Mouse (Mus musculus) MEL-GATA-1-ER (cell line): Measurements from ENCODE around the gene Smim11.

Source experiments
- DNase-seq: peaks from one replicate; pipeline ENCODE4 v3.0.0-alpha.2; 2012; ENCODE audit warnings: low read depth; ENCODE audit errors: extremely low read depth

Gene Smim11

DNA sequence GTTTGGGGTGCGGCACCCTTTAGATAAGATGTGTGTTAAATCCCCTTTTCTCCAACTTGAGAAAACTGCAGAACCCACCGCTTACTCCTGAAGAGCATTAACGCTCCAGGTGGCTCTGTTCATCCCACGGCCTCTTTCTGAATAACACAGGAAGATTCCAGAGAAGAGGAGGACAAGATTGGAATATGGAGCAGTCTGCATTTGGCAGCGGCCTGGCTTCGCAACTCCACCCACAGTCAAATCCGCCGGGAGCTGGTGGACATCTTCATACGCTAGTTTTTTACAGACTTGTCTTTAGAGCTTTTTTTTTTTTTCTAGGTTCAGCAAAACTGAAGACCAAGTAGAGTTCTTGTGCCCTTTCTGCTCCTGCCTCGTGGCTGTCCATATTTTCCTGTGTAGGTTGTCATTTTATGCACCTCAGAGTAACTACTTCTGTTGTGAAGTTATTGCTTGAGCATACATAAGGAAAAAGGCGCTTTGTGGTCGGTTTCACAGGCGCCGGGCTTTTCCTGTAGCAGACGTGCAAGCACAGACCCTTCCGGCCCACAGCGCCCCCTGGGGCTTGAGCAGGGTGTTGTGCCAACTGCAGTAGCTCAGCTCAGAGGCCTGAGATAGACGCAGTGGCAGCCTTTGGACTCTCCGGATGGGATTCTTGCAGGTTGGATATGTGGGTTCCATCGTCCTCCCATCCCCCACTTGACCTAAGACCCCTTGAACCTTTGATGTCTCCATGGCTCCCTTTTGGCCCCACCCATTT, 18.4 kb downstream of the Smim11 start:
- peak; percentile 49 for DNase-seq

DNA sequence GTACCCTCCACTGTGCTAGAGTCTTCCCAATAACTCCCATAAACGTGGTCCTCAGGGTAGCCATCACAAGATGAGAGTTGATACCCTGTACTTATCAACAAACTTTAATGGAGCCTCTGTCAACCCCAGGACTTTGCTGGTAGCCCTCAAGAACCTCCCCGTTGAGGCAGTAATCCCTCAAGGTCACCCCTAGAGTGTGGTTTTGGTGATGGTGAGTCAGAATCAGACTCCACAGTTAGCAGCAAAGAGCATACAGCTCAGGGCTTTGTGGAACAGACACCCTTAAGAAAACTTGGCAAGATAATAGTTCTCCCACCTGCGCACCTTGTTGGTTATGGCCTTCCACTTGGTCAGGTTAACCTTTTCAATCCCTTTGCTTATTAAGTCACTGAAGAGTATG, 19.3 kb downstream of the Smim11 start:
- no peak for DNase-seq

DNA sequence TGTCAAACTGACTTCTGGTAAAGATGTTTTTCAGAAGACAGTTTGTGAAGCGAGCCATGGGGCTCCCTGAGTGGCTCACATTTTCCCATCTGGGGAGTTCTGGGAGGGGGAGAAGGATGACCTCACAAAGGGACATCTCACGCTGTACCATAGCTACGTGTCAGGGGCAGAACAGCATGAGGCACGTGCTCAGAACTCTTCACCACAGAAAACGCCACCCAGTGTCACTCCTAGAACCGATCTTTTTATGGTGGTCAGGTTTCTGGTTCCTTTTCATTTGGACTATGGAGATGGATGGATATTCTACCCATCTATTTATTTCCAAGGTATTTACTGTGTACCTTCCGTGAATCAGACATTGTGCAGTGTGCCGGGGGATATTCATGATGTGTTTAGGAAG, 20.3 kb downstream of the Smim11 start, which contains the start of gene Fam243:
Gene Fam243 (minus strand): TSS at position 101 of the 400 bp plus-strand sequence.
- DNase-seq = no peak

DNA sequence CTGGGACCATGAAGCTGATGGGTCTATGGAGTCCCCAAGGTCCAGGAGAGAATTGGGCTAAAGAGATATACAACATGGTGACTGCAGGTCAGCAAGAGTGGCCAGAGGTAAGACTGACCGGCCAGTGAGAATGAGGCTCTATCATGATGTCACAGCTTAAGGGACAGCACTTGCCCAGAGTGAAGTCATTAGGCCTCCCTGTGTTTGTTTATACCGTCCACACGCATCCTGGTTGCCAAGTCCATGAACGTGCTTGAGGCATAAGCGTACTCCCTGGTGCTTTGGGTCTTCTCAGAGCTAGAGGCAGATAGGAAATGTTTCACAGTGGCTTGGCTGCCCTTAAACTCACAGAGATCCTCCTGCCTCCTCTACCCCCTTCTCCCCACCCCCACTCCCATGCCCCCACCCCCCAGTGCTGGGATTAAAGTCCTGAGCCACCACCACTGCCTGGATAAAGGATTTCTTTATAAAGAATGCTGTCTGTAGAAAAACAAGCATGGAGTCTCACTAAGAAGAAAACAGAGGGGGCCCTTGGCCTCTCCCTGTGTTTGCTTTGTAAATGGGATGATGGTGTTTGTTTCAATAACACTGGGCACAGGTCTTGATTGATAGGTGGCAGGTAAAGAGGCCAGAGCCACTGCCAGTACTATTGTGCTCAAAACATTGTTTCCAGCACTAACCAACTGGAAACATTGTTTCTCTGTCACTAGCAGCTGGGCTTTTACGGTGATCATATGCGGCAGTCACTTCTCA, 23.4 kb downstream of the Smim11 start:
- no peak for DNase-seq

DNA sequence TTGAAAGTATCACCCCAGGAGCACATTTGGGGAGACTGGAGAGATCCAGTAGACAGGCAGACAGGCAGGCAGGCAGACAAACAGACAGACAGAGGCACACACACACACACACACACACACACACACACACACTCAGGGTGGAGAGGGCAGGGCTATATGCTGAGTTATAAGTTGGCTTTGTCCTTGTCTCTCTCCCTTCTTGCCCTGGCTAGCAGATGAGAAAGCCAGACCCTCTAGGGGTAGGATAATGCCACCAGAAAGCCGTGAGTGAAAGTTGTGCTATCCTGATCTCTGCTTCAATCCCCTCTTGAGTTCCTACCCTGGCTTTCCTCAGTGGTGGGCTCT, 23.9 kb downstream of the Smim11 start:
- no peak for DNase-seq

DNA sequence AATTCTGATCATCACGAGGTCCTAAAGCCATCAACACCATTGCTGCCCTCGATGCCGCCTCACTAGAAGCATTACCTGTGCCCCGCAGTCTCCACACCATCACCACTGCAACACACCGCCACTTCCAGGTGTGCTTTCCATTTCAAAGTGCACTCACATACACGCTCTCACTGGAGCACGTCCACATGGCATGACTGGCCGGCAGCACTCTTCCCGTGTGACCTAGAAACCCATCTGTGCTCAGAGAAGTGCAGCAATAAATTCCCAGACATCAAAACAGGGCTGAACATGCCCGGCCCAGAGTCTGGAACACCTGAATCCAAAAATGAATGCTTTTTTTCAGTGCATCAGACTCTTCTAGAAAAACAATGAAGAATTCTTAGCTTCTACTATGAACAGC, 26.8 kb downstream of the Smim11 start:
- no peak for DNase-seq

DNA sequence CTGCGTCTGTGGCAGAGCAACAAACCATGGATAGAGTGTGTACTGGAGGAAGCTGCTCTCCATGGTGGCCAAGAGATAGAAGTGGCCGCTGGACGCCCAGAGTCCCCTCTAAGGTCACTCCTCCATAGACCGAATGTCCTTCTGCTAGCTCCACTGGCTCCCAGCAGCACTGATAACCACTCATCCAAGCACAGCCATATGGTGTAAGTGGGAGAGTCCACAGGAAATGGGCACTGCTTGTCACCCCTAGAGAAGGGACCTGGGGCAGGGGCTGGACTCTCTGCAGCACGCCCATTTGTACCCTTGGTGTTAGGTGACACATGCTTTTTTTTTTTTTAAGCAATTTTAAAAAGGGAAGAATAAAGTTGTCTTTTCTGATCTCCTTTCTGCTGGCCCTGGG, 29.9 kb downstream of the Smim11 start:
- DNase-seq = no peak

DNA sequence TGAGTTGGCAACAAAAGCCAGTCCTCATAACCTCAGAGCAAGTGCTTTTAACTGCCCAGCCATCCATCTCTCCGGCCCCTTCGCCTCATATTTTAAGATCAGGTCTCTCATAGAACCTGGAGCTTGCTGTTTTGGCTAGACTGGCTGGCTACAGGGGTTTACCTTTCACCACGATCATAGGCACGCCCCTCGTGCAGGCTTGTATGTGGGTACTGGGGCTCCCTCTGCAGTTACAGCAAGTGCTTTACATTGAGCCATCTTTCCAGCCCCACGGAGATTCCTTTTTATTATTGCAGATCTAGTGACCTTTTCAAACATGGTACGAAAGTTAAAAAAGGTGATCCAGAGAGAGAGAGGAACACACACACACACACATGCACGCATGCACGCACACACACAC, 33.5 kb downstream of the Smim11 start:
- DNase-seq = no peak

DNA sequence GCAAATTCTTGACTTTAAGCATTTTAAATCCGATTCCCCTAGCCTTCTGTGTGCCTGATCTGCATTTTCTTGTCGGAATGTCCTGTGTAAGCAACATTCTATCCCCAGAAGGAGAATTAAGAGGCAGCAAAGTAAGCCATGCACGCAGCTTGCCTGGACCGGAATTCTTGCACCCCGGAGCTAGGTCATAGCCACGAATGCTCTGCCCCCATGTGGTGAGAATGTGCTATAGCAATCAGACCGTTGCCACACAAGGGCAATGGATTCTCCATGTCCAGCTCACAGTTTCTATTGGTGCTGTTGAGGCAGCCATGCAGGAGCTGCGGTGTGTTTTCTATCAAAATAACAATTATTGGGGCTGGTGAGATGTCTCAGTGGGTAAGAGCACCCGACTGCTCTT, 35.2 kb downstream of the Smim11 start:
- peak; percentile 41 for DNase-seq

DNA sequence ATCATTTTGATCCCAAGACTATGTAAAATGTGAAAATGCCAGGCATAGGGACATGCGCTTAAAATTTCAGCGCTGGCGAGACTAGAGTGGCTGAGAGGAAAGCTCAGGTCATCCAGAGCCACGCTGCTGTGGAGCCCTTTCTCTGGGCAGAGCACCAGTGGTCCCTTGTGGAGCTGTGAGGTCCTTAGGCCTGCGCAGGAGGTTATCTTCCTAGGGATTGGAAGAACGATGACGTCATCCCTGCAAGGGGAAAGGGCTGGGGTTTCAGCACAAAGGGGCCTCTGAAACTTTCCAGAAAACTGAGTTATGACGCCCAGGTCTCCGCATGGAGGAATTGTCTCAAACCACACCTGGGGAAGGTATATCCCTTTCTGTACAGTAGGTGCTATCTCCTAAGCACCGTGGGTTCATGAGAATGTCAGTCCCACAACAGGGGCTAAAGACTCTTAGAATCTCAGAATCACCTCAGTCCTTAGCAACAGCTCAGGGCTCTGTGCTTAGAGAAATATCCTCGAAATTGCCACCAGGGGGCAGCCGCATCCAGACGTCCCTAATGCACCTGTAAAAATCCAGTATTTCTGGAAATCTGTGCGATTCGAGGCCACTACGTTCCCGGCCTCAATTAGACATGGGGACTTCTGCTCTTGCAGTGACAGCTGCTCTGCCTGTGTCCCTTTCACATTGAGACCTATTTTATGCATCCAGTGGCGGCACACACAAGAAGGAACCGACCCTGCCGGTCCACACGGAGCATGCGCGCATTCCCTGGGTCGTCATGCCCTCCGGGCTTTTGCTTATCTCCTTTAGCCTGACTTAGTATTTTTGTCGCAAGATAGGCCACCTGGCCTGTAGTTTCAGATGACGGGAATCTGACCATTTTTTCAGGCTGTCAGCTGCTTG, 39.8 kb downstream of the Smim11 start:
- peak; percentile 74 for DNase-seq

DNA sequence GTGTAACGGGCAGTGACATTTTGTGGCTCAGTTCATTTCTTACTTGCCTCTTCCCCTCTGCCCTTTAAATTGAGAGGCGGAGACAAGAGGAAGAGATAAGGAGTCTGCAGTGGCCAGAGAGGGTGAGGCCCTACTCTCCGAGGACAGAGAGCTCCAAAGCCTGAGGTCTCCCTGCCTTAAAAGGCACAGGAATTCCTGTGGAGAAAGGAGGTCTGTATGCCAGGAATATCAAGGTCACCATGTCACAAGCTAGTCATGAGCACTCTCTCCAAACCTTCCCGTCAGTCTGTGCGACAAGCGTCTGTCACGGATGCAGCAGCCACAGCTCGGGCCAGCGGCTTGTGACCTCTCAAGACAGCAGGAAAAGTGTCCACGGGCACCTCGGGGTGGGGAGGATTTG, 44.1 kb downstream of the Smim11 start:
- DNase-seq = no peak

DNA sequence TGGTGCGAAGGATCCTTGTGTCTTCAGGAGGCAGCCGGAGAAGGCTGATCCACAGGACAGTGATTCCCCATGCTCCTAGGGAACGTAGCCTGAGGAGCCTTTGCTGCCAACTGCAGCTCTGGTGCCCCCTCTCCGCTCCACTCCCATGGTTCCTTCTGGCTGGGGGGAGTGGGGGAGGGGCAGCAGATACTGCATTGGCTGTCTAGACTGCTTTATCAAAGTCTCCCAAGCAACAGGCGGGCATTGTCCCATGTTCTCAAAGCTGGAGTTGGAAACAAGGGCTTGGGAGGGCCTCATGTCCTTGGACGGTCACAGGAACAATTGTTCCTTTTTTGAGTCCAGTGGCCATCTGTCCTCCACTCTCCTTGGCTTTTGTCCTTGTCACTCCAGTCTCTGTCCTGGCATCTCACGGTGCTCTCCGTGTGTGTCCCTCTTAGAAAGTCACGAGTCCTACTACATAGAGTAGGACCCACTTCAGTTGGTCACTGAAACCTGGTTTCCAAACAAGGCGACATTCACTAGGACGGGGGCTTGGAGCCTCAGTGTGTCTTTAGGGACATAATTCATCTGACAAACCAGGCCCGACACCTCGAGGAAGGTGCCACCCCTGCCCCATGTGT, 45.3 kb downstream of the Smim11 start:
- DNase-seq = no peak

DNA sequence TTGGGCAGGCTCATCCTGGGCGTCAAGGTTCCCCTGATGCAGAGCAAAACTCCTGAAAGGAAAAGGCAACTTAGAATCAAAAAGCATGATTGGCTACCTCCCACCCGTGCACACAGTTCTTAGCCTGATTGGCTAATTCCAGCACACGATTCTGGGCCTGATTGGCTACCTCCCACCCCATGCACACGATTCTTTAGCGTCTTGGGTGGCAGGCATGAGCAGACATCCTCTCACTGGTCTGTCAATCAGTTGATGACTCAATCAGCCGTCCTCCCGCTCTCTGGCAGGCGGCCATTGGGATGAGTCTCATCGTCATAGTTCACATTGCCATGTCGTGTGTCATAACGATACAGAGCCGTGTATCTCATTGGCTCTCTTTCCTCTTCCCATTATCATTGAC, 47.9 kb downstream of the Smim11 start:
- DNase-seq = no peak

DNA sequence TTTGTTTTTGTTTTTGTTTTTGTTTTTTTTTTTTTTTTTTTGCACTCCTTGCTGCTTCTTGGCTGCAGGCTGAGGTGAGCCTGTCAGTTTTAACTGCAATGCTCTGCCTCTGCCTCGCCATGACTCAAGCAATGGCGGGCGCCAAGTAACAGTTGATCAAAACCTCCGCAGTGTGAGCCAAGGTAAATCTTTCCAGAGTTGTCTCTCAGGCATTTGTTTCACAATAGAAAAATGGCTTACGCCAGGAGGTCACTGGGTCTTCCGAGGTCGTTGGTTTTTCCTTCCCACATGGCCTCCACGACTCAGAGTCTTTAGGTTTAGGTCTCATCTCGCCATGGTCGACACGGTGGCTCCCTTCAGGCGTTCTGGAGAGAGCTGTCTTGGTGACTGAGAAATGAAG, 52.2 kb downstream of the Smim11 start:
- DNase-seq = no peak

DNA sequence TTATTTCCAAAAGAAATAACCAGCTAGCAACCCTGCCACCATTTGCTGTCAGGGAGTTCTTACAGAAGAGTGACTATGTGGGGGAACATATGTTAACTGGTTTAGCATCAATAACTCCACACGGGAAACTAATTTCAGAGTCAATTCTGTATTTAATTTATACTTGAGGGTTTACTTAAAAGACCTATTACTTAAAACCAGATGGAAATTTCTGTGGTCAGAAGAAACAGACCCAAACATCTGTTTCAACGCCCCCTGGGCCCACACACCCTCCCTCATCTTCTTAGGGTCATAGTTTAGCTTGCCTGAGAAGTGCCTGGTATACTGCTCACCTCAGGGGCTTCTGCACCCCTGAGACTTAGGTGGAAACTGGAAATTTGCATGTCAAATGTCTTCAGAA, 52.8 kb downstream of the Smim11 start:
- DNase-seq = no peak

DNA sequence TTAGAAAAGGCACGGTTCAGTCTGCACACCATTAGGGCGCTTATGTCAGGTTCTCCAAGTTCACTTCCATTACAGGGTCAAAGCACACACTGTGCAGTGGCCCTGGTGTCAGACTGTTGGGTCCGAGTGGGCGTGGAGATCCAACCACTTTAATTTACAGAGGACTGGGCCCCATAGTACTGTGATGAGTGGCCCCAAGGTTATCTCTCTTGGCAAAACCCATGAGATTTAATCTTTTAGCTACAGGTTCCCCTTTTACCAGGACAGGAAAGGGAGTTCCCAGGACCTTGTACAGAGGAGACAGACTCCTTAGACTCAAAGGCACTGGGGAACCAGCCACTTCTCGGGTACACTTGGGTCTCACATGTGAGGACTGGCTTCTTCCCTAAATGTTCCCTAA, 54.3 kb downstream of the Smim11 start:
- no peak for DNase-seq

DNA sequence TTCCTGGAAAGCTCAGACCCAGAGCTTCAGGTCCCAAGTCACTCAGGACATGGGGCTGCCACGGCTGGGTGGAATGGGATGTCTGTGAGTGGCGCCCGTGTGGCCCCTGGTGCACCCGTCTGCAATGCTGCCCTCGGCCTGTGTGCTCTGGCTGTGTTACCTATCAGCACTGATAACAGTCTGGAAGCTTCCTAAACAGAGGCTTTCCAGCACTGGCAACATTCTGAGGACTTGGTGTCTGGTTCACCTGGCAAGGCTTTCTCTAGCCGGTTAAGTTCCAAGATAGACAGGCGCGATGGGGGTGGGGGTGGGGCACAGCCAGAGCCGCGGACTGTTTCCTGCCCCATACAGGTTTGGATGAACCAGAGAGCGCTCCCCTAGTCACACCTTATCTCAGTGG, 54.9 kb downstream of the Smim11 start:
- DNase-seq = no peak

DNA sequence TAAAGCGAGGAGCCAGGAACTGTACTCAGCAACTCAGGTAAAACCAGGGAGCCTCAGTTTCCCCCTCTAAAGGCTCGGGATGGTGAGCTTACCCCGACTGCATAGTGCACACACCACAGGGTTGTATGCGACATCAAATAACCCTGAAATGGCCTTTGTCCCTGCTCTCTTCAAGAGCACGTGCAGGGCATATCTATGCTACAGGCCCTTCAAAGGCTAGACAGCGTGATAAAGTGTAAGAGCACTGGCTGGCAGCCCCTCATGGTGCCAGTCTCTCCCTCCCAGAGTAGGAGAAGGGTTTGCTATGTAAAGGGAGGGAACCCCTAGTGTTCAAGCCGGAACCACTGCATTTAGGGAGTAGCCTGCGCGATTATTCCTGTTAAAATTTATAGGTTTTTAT, 55.9 kb downstream of the Smim11 start:
- DNase-seq = no peak

DNA sequence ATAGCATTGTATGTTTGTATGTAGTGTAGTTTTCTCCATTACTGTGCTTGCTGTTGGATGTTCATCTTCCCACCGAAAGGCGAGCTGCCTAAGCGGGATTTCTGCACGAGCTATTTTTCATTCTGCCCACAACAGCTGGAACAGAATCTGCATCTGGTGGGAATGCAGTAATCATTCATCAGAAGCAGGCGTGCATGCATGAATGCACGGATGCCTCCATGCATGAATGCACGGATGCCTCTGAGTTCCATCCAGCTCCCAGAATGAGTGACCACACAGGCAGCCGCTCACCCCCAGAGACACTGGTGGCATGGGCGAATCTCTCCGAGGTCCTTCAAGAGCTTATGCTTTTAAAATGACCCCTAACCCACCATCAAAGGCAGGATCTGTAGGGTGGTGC, 56.5 kb downstream of the Smim11 start:
- no peak for DNase-seq

DNA sequence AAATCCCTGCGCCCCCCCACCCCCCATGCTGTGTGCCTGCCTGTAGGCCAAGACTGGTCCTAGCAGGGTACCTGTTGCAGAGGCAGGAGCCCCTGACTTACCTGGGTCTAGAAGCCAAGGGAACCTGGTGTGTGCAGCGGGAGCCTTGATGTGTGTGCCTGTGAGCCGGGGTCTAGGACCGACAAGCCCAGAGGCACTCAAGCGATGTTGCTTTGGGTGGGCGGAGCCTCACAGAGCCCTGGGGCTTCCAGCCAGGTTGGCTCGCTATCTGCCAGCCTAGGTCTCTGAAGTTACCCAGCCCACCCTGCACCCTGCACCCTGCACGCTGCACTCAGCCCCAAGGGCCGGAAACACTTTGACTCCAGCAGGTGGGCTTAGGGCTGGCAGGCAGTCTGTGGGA, 57.6 kb downstream of the Smim11 start:
- no peak for DNase-seq

DNA sequence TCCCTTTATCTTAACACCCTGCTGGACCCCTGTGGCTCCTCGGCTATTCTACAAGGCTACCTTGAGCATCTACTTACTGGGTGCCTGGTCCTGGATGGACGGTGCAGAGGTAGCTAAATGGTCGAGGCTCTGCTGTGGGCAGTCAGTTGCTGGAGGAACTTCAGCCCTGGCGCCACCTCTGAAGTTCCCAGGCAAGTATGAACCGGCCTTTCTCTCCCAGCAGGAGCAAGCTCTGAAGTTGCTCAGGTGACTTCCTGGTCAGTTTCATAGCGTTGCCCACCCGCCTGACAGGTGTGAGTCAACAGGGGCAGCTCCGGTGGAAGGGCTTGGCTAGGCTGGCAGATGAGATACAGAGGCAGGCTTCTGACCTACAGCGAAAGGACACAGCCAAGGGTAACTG, 58.1 kb downstream of the Smim11 start, which contains the start of gene Kcne1:
Gene Kcne1 (minus strand): TSS at position 240 of the 400 bp plus-strand sequence.
- DNase-seq = no peak

DNA sequence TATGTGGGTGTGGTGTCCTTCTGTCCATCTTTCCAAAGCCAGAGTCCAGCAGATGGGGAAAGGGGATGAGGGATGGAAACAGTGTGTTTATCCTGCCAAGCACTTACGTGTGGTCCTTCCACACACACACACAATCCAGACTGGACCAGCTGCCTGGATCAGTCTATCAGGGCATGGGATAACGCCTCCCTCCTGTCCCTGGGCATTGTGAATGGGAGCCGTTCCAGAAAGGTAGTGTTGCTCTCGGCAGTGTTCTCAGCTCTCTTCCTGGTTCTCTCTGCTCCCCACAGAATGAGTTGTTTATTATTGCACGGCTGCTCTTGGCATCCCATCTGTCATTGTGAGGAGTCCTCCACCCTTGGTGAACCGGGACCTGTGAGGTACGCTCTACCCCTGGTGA, 59.6 kb downstream of the Smim11 start:
- no peak for DNase-seq
